Mouse (Mus musculus): ENCODE results near the gene Acly. TPM values are rescaled to one million over a fixed set of nuclear protein-coding genes. Genes with fewer than 3 reads are reported as not detected.

Gene Acly
- polyA plus RNA-seq, 1 experiment from 2014 or later: 29.5 TPM

GRCm38 (mm10) chr11:100457711-100458110, 70.1 kb downstream of the Acly start:
- Histone ChIP-seq H3K4me2 (replicated peaks; ENCODE audit: low read depth) (no peak overlapping the region), H3K27ac (ENCODE audit: low read depth, low read length) (no peak overlapping the region), H3K9ac (ENCODE audit: low read depth, low read length) (no peak overlapping the region), H3K4me1 (replicated peaks; ENCODE audit: control insufficient read depth, insufficient read depth, low read length) (no peaks in the 10 kb centered on the region), H3K9me3 (ENCODE audit: control insufficient read depth) (no peaks in the 10 kb centered on the region), H3K27me3 (replicated peaks; ENCODE audit: control insufficient read depth, insufficient read depth, low read length) (no peaks in the 10 kb centered on the region), H3K4me3 (ENCODE audit: low read depth, low read length) (no peak overlapping the region), H3K36me3 (ENCODE audit: control insufficient read depth, insufficient read depth) (peaks cover 12% of the 10 kb centered on the region; the same call in 1 of the 2 replicates)
- 51% methylated on average over 5 of the region's 5 CpGs for WGBS
- ATAC-seq: no peak
- no peak for TF ChIP-seq CTCF (IDR thresholded peaks at IDR 0.05; ENCODE audit: low read depth)

GRCm38 (mm10) chr11:100457247-100457646, 70.6 kb downstream of the Acly start:
- no peaks in the 10 kb centered on the region for H3K27me3 ChIP-seq (replicated peaks; ENCODE audit: control insufficient read depth, insufficient read depth, low read length)
- H3K36me3 ChIP-seq (ENCODE audit: control insufficient read depth, insufficient read depth): peaks cover 10% of the 10 kb centered on the region; the same call in 1 of the 2 replicates
- no peaks in the 10 kb centered on the region for H3K4me1 ChIP-seq (replicated peaks; ENCODE audit: control insufficient read depth, insufficient read depth, low read length)
- ATAC-seq: no peak
- no peak overlapping the region for H3K27ac ChIP-seq (ENCODE audit: low read depth, low read length)
- H3K9ac ChIP-seq (ENCODE audit: low read depth, low read length): no peak overlapping the region
- 51% methylated on average over 4 of the region's 4 CpGs for WGBS
- H3K4me3 ChIP-seq (ENCODE audit: low read depth, low read length): no peak overlapping the region
- H3K9me3 ChIP-seq (ENCODE audit: control insufficient read depth): no peaks in the 10 kb centered on the region
- no peak for TF ChIP-seq CTCF (IDR thresholded peaks at IDR 0.05; ENCODE audit: low read depth)
- H3K4me2 ChIP-seq (replicated peaks; ENCODE audit: low read depth): no peak overlapping the region

- Histone ChIP-seq H3K9me3 (ENCODE audit: control insufficient read depth) (no peaks in the 10 kb centered on the region), H3K4me1 (replicated peaks; ENCODE audit: control insufficient read depth, insufficient read depth, low read length) (0 out of 2 replicates have a peak, but pooled peaks cover 6% of the 10 kb centered on the region), H3K9ac (ENCODE audit: low read depth, low read length) (no peak overlapping the region), H3K27ac (ENCODE audit: low read depth, low read length) (no peak overlapping the region), H3K4me2 (replicated peaks; ENCODE audit: low read depth) (no peak overlapping the region), H3K27me3 (replicated peaks; ENCODE audit: control insufficient read depth, insufficient read depth, low read length) (no peaks in the 10 kb centered on the region), H3K36me3 (ENCODE audit: control insufficient read depth, insufficient read depth) (no peaks in the 10 kb centered on the region), H3K4me3 (ENCODE audit: low read depth, low read length) (no peak overlapping the region)
- WGBS: 84% methylated on average over 6 of the region's 6 CpGs
- no peak for TF ChIP-seq CTCF (IDR thresholded peaks at IDR 0.05; ENCODE audit: low read depth)
- no peak for ATAC-seq
Observed at GRCm38 (mm10) chr11:100442625-100443024, 85.2 kb downstream of the Acly start.

- peak within 1 kb of the TSS; percentile 61 for H3K4me3 ChIP-seq (ENCODE audit: low read depth, low read length)
- ATAC-seq: no peak
- 0 out of 2 replicates have a peak, but pooled peaks cover 3% of the 10 kb centered on the region for H3K36me3 ChIP-seq (ENCODE audit: control insufficient read depth, insufficient read depth)
- 92% methylated on average over 8 of the region's 8 CpGs for WGBS
- no peak for TF ChIP-seq CTCF (IDR thresholded peaks at IDR 0.05; ENCODE audit: low read depth)
- H3K4me1 ChIP-seq (replicated peaks; ENCODE audit: control insufficient read depth, insufficient read depth, low read length): 0 out of 2 replicates have a peak, but pooled peaks cover 6% of the 10 kb centered on the region
- H3K27ac ChIP-seq (ENCODE audit: low read depth, low read length): no peak within 1 kb of the TSS
- no peaks in the 10 kb centered on the region for H3K27me3 ChIP-seq (replicated peaks; ENCODE audit: control insufficient read depth, insufficient read depth, low read length)
- H3K4me2 ChIP-seq (replicated peaks; ENCODE audit: low read depth): peak within 1 kb of the TSS; percentile 98
- no peaks in the 10 kb centered on the region for H3K9me3 ChIP-seq (ENCODE audit: control insufficient read depth)
- peak within 1 kb of the TSS; percentile 71 for H3K9ac ChIP-seq (ENCODE audit: low read depth, low read length)
Observed at GRCm38 (mm10) chr11:100441797-100442196, 86.0 kb downstream of the Acly start, which contains the start of the genes Nt5c3b and Klhl10. Gene Nt5c3b, minus strand, starts transcription at chr11:100441808. Gene Klhl10, plus strand, starts transcription at chr11:100441917.

GRCm38 (mm10) chr11:100440691-100441522, 86.9 kb downstream of the Acly start:
- peak; percentile 85 for ATAC-seq
- TF ChIP-seq CTCF (IDR thresholded peaks at IDR 0.05; ENCODE audit: low read depth): no peak

GRCm38 (mm10) chr11:100437901-100438300, 89.9 kb downstream of the Acly start:
- WGBS: 85% methylated on average over 1 of the region's 1 CpGs
- no peaks in the 10 kb centered on the region for H3K27me3 ChIP-seq (replicated peaks; ENCODE audit: control insufficient read depth, insufficient read depth, low read length)
- no peak for ATAC-seq
- H3K36me3 ChIP-seq (ENCODE audit: control insufficient read depth, insufficient read depth): peaks cover 7% of the 10 kb centered on the region; the same call in 1 of the 2 replicates
- no peak overlapping the region for H3K4me2 ChIP-seq (replicated peaks; ENCODE audit: low read depth)
- H3K4me3 ChIP-seq (ENCODE audit: low read depth, low read length): no peak overlapping the region
- H3K9ac ChIP-seq (ENCODE audit: low read depth, low read length): no peak overlapping the region
- H3K4me1 ChIP-seq (replicated peaks; ENCODE audit: control insufficient read depth, insufficient read depth, low read length): 0 out of 2 replicates have a peak, but pooled peaks cover 6% of the 10 kb centered on the region
- no peaks in the 10 kb centered on the region for H3K9me3 ChIP-seq (ENCODE audit: control insufficient read depth)
- TF ChIP-seq CTCF (IDR thresholded peaks at IDR 0.05; ENCODE audit: low read depth): no peak
- no peak overlapping the region for H3K27ac ChIP-seq (ENCODE audit: low read depth, low read length)

More at GRCm38 (mm10) chr11:100440691-100441522, 86.9 kb downstream of the Acly start:
- Histone ChIP-seq H3K4me2 (replicated peaks; ENCODE audit: low read depth) (peak overlapping the region; percentile 98), H3K4me1 (replicated peaks; ENCODE audit: control insufficient read depth, insufficient read depth, low read length) (0 out of 2 replicates have a peak, but pooled peaks cover 6% of the 10 kb centered on the region), H3K27ac (ENCODE audit: low read depth, low read length) (no peak overlapping the region), H3K27me3 (replicated peaks; ENCODE audit: control insufficient read depth, insufficient read depth, low read length) (no peaks in the 10 kb centered on the region), H3K36me3 (ENCODE audit: control insufficient read depth, insufficient read depth) (peaks cover 5% of the 10 kb centered on the region; the same call in 1 of the 2 replicates), H3K9ac (ENCODE audit: low read depth, low read length) (peak overlapping the region; percentile 71), H3K4me3 (ENCODE audit: low read depth, low read length) (peak overlapping the region; percentile 61), H3K9me3 (ENCODE audit: control insufficient read depth) (no peaks in the 10 kb centered on the region)
- 1% methylated on average over 52 of the region's 52 CpGs for WGBS
